Mouse (Mus musculus) ovary, postnatal 14 days (tissue): Measurements from ENCODE around the gene Dhps.

Source experiments
- DNase-seq: peaks from one replicate; pipeline ENCODE4 v3.0.0; 2022; ENCODE audit warnings: low spot score

Gene Dhps

DNA sequence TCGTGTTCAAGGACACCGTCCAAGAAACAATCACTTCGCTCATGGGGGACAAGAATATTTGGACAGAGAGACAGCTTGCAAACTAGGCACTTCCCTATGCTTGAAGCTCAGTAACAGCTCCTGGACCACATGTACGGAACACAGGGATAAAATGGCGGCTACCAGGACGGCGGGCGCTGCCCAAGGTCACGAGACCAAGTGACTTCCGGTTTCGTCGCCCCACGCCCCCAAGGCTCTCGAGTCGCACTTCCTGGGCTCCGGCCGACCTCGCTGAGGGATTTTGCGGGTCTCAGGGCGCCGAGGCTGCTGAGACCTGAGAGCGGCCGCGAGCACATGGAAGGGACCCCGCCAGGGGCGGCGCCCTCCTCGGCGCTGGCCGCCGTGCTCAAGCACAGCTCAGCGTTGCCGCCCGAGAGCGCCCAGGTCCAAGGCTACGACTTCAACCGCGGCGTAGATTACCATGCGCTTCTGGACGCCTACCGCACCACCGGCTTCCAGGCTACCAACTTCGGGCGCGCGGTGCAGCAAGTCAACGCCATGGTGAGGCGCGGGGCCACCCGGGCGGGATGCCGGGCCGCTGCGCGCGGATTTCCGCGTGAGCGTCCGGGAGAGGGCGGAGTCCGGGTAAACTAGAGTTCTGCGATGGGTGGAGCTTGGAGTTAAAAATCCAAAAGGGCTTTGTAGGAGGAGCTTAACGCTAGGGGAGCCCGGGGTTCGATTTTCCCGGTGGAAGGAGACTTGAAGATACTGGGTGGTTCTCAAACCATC is at the start of gene Dhps:
Gene Dhps (plus strand): TSS at position 244 of the 768 bp plus-strand sequence.
- DNase-seq: peak; percentile 92

DNA sequence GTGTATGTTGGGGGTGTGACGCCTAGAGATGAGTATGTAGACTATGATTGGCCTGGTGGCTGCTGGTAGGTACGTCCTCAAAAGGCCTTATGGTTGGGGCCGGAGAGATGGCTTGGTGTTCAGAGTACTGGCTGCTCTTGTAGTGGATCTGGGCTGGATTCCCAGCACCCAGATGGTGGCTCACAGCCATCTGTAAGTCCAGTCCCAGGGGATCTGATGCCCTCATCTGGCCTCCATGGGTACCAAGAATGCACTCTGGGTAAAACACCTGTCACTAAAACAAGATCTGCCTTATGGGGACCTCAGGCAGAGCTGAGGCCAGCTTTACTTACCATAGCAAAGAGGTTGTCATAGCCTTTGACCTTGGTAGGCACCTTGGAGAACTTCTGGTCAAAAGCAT is 47.7 kb upstream of the Dhps start:
- DNase-seq: no peak

DNA sequence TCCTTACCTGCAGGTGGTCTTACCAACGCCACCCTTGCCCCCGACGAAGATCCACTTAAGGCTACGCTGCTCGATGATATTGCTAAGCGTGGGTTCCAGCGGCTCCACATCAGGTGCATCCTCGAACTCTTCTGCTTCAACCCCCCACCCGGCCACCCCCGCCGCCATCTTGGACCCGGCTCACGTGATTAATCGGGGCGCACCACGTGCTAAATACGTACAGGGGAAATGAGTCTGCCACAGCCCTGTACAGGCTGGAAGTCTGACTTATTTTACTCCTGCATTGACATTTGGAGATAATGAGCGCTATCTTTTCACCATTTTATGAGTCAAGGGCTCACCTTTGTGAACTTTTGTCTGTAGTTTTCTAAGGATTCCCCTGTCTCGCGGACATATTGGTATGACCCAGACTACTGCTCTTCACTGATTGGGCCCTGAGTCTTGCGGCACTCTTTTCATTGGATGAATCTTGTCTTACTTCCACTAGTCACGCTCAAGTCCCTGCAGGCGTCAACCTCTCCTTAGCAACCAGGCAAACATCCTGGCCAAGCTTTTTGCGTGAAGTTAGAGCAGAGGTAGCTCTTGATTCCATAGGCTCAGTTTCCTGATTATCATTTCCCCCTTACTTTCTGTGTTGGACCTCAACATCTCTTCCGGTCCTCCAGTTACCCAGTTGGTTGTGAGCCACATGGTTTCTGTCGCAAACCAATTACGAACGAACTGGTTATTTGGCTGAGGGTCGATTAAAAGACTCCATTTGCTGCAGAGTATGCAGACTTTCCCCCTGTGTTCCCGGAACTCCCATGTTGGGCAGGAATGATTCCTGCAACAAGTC is 46.2 kb upstream of the Dhps start, which contains the start of gene Asna1:
Gene Asna1 (minus strand): TSS at position 184 of the 835 bp plus-strand sequence.
- DNase-seq: peak; percentile 60

DNA sequence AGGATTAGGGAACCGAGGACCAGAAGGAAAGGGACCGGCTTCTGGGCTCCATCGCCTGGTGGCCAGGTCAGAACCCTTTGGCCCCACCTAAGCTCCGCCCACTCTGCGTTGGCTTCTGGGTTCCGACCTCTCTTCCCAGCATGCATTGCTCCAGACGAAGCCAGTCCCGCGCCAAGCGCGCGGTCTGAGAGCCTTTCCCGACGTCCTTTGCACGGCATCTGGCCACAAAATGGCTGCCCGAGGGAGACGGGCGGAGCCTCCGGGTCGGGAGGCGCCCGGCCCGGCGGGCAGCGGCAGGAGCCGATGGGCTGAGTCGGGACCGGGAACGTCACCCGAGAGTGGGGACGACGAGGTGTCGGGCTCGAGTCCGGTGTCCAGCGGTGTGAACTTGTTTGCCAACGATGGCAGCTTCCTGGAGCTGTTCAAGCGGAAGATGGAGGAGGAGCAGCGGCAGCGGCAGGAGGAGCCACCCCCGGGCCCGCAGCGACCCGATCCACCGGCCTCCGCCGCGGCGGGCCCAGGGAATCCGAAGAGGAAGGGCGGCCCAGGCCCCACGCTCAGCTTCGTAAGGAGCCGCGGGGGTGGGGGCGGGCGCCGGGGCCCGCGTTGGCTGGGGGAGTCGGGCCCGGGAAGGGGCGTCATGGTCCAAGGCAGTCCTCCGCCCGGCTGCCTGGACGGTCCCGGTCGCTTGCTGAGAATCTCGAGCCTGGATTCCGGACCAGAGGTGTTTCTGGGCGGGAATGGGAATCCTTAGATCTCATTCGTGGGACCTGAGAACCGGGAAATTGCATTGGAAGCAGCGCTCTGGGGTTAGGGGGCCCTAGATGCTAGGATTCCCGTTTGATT is 44.7 kb upstream of the Dhps start, which contains the start of gene Trir:
Gene Trir (plus strand): TSS at position 154 of the 846 bp plus-strand sequence.
- DNase-seq: peak; percentile 93

DNA sequence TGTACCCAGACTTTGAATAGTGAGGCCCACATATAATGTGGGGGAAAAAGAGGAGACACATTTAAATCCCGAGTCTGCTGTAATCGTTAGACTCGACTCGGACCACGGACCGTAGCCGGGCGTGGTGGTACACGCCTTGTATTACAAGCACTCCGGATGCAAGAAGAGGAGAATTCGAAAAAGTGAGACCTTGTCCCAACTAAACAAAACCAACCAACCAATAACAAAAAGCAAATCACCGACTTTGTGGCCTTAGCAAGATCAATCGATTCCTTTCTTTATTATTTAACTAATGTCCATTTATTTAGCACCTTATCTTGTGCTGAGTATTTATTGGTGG is 44.1 kb upstream of the Dhps start:
- no peak for DNase-seq

DNA sequence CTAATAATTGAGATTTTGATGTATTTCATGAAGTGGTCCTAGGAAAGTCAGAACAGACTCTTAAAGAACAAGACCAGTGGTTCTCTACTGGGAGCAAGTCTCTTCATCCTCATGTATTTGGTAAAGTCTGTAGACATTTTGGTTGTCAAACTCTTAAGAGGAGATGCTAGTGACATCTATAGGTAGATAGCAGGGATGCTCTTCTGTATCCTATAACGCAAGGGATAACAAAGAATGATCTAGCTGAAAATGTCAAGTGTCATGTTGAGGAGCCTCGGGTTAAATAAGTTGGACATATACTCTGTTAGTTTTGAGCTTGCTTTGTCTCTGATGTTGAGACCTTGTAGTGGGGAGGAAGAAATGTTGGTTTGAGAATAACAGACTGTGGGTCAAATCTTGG is 43.6 kb upstream of the Dhps start:
- no peak for DNase-seq

DNA sequence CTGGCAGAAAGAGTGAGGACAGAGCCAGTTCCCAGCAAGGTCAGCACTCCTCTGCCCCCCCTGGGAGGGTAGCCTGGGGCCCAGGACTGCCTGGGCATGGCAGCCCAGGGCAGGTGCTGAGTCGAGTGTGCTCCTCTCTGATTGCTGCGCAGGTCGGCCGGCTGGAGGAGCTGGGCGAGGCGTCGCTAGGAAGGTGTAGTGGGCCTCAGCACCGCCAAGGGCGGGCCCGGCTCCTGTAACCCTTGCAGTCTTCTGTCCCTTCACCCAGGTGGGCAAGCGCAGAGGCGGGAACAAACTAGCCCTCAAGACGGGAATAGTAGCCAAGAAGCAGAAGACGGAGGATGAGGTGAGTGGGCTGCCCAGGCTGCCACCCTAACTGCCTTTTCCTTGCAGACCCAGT is 42.3 kb upstream of the Dhps start:
- no peak for DNase-seq

DNA sequence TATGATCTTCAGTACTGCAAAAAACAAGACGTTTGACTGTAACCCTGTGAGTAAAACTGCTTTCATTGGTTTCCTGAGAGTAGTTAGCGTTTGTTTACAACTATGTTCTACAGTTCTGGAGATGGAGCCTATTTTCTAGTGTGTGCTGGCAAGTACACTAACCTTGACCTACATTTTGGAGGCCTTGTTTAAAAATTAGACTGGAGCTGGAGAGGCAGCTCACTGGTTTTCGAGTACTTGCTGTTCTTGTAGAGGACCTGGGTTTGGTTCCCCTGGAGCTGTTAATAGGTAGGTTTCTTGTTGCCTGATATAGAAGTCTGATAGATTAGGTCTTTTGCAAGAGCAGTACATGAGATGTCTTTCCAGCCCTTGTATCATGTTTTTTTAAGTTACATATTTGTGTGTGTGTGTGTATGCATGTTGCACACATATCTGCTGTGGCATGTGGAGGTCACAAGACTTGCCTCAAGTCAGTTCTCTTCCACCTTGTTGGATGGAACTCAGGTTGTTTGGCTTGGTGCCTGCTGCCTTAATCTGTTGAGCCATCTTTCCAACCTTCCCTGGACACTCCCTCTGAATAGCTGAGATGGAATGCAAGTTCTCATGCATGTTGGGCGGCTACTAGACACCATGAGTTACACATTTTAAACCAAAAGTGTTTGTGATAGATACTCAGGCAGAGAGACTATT is 38.8 kb upstream of the Dhps start:
- no peak for DNase-seq

DNA sequence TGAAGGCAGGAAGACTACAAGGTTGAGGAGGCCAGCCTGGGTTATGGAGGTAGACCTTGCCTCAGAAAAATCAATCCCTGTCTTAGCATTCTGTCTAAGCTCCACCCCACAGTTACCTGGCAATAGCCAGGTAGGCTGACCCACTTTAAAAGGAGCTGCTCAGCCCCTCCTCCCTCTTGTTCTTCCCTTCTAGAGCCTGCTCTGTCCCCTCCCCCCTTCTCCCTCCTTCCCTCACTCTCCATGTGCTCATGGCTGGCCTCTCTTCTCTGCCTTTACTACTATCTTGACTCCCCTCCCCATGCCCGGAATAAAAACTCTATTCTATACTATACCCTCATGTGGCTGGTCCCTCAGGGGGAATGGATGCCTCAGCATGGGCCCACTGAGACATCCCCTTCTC is 37.7 kb upstream of the Dhps start:
- DNase-seq: no peak

DNA sequence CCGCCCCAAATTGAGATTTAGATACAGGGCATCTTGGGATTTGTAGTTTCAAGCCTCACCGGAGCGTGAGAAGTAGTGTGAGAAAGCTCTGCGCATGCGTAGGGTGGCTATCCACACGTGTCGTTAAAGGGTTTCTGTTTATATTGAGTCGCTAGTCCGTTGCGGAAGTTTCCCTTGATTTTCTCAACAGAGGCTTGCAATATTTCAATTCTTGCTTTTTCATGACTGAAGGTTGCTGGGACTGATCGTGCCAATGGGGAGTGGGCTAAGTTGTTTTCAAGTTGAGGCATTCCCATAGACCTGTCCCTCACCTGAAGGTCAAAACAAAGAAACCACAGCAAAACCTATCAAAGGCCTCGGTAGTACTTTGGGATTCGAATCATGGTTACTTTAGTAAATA is 36.8 kb upstream of the Dhps start:
- DNase-seq: peak; percentile 53

DNA sequence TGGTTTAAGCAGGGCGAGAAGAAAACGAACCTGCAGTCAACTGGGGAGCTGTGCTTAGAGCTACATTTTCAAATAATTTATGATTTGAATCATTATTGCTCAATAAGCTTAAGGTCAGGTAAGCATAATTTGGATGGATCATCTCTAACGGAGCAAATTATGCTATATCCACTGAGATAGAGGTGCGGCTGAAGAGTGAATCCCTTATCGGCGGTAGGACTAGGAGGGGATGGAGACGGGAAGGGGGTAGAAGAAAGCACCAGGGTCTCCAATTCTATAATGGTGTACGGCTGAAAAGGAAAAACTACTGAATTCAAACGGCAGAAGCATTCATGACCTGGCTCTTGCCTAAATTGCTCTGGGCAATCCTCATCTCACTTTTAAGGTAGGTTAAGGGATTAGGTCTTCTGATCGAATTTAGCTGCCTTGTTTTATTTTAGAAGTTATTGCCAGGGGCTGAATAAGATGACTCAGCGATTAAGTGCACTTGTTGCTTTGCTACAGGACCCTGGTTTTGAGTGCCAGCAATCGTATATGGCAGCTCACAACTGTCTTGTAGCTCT is 36.3 kb upstream of the Dhps start:
- DNase-seq: no peak

DNA sequence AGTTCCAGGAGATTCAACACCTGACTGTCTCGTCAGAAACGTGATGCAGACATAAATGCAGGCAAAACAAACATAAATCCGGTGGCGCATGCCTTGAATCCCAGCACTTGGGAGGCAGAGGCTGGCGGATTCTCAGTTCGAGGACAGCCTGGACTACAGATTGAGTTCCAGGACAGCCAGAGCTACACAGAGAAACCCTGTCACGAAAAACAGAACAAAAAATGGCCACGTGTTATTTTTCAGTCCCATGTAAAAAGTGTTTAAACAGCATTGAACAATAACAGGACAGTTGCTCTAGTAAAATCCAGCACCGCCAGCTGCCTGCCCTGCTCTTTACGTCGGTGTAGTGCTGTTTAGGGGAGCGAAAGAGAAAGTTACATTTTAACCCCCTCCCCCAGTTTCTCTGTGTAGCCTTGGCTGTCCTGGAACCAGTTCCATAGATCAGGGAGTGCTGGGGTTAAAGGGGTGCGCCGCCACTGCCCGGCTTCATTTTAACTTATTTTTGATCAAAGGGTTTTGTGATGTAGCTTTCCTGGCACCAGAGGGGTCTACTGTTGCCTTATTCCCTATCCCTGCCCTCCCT is 35.7 kb upstream of the Dhps start:
- no peak for DNase-seq

DNA sequence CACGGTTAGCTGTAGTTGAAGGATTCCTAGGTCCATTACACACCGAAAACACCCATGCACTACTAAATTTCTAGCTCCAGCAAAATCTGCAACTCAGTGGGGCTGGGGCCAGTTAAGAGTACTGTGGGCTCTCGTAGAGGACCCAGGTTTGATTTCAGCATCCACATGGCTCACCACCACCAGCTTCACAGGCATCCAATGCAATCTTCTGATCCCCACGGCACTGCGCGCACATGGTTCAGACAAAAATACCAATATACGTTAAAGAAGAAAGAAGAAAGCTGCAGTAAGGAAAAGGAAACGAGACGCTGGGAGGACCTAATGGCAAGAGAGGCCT is 35.2 kb upstream of the Dhps start:
- DNase-seq: no peak

DNA sequence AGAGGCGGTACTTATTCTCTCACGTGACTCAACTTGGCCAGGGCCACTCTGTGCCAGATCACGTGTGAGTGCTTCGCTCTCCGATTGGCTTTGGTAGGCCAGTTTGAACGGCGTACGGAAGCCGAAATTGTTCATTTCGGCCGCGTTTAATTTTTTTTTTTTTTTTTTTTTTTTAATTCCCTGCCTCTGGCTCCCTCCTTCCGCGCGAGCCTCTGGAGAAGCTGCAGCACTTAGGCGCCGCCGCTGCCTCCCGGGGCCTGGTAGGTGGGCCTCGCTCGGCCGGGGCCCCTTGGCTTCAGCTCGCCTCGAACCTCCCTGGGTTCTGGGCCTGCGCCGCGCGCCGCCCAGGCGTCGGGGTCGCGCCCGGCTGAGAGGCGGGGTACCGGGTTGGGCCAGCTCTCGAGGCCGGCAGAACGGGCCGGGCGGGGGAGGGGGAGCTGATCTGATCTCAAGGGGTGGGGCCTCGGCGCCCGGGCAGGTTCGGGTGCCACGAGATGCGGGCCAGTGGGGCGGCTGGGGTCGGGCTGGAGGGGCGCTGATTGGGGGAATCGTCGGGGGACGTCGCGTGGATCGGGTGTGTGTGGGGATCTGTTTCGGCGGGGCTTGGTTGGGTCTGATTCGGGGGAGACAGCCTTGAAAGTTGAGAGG is 34.7 kb upstream of the Dhps start, which contains the start of gene Tnpo2:
Gene Tnpo2 (plus strand): TSS at position 198 of the 648 bp plus-strand sequence.
- peak; percentile 75 for DNase-seq

DNA sequence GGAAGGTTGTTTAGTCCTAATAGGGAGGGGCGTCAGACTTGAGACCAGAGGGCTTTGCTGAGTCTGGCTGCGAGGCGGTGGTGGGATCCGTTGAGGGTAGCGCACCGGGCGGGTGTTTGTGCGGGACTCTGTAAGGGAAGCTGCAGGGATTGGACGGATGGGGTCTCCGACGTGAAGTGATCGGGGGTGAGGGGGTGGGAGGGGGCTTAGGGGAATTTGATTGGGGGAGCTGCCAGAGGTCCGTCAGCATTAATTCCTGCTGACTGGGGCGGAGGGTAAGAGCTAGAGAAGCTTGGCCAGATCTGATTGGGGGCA is 34.2 kb upstream of the Dhps start:
- DNase-seq: no peak

DNA sequence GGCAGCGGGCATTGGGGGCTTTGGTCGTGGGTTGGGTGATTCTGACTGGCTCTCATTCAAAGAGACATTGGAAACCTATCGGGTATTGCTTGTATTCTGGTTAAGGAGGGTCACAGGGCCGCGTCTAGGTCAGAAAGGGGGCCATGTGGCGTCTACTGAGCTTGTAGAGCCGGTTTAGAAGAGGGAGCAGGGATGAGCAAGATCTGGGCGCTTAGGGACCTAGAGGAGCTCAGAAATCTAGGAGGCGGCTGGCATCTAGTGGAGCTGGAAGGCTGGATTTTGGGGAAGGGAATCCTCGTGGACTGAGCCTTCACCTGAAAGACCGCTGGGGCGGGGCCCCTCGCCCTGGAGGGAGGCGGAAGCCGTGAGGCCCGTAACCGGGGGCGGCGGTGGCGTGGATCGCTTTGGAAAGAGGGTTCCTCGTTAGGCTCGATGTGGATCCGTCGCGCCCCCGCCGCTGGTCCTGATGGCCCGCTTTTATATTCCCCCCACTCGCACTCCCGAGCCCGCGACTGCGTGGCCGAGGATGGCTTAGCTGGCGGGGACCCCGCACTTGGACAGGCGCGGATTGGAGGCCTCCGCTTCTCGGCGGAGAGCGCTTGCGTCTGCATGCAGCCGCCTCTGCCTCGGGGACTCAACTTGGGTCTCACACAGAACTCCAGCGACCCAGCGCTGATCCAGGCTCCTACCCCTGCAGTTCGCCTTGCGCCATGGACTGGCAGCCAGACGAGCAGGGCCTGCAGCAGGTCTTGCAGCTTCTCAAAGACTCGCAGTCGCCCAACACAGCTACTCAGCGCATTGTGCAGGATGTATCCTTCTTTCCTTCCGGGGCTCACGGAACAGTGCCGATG is 33.7 kb upstream of the Dhps start:
- peak; percentile 33 for DNase-seq

DNA sequence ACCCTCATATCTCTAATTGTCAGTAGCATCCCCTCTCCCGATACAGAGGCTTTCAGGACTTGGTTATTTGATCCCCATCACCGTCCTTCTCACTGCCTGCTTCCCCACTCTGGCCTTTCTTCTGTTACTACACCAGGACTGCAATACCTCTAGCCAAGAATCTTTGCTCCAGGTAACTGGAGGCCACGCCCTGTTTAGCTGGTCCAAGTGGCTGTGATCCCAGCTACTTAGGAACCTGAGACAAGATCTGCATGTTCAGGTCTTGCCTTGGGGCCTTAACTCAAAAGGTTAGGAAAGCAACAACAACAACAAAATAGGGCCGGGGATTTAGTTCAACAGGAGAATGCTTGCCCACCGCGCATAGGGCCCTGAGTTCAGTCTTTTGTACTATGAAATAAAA is 27.9 kb upstream of the Dhps start:
- DNase-seq: no peak

DNA sequence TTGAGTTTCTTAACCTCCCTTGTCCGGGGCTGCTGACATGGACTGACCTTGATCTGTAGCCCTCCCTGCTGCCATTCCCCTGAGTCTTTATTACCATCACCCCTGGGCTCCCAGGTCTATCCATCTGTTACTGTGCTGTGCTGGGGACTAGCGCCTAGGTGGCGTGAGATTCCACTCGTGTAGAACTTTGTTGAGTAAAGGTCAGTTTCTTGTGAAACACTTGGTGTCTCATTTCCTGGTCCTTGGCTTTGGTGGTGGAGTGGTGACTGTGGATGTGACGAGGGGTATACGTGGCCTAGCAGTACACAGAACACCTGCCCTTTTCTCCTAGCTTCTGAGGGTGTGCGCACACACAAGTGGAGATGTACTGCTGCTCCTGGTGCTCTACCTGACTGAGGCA is 14.2 kb upstream of the Dhps start:
- DNase-seq: no peak

DNA sequence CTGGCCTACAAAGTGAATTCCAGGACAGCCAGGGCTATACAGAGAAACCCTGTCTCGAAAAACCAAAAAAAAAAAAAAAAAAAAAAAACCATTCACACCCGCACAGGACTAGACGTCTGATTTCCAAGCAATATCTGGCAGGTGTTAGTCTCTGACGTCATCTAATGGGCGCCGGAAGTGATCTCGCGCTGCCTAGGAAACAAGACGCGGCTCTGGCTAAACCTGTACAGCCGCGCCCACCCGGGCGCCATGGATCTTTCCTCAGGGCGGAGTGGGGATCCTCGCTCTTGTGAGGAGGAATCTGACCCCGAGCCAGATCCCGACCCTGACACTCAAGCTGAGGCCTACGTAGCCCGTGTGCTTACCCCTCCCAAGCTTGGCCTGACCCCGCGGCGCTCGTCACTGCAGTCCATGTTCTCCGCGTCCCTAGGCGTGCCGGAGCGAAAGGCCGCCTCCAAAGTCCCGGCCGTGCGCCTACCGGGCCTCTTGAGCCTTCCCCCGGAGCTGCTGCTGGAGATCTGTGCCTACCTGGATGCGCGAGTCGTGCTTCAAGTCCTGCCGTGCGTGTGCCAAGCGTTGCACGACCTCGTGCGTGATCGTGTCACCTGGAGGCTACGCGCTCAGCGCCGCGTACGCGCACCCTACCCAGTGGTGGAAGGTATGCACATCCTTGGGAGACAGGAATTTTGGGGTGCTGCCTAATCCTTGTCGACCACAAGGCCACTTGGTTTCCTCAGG is 11.5 kb upstream of the Dhps start, which contains the start of gene Fbxw9:
Gene Fbxw9 (plus strand): TSS at position 177 of the 738 bp plus-strand sequence.
- peak; percentile 89 for DNase-seq
